Mouse (Mus musculus) Patski (cell line): ENCODE measurements at regions not wholly inside any gene's neighbourhood (a gene's known extent, or its start where the extent isn't known, plus 50 kb on each side); places are given as distances from the start of the nearest gene placed in this dataset.

ENCODE experiments used
- ATAC-seq: fragments of 100-300 bp; one replicate; pipeline ENCODE4 v1.8.0; 2021
- CTCF ChIA-PET: fragments of 350-600 bp; sonication (Branson Sonifier 250); formaldehyde crosslinking; loops from one replicate; lab custom pipeline; 2022; ENCODE audit warnings: inconsistent platforms; lab: Charles Lee
- POLR2A ChIA-PET: fragments of 350-600 bp; sonication (Branson Sonifier 250); formaldehyde crosslinking; loops from one replicate; lab custom pipeline; 2022; ENCODE audit warnings: antibody characterized with exemption, inconsistent platforms; lab: Charles Lee
- DNase-seq: peaks from one replicate; pipeline ENCODE4 v3.0.0-alpha.2; 2011; ENCODE audit warnings: low read depth, low spot score
- H3K27me3 ChIP-seq: fragments of 371-371 bp; one replicate; pipeline ENCODE4 v1.5.1; 2021
- CTCF ChIP-seq: fragments of 100-300 bp; IDR thresholded peaks from one replicate; pipeline ENCODE4 v1.5.1; 2021
- in situ Hi-C: fragments of 300-500 bp; cut with MboI; formaldehyde crosslinking; loops from 3 replicates; pipeline ENCODE4 v1.11.1; 2018; ENCODE audit warnings: low pct_unique_long_range_greater_than_20kb, mixed read lengths

DNA sequence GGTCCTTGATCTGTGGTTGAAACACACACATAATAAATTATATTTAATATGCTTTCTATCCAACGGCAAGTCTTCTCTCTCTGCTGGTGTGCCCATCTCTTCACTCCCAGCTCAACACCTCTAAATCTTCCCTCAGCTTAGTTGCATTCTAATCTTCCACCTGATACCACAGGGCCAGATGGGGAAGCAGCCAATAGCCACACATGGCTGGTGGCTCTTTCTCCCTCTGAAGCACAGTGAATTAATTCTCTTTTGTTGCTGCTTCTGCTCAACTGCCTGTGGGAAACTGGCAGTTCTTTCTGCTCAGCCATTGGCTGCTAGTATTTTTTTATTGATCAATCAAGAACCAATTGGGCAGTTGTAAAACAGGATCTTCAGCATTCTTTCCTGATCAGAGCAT, 750.0 kb downstream of the Serpinb8 start:
- in situ Hi-C loops, result no loop called here
- no peak for DNase-seq

DNA sequence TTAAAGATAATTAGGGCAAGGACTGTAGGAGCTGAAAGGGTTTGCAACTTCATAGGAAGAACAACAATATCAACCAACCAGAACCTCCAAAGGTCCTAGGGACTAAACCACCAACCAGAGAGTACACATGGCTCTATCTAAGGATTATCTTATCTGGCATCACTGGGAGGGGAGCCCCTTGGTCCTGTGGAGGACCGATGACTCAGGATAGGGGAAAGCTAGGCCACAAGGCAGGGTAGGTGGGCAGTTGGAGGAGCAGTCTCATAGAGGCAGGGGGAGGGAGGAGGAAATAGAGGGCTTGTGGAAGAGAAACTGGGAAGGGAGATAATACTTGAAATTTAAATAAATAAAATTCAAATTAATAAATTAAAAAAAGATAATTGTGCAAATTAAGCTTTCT, 751.5 kb downstream of the Serpinb8 start:
- POLR2A ChIA-PET, result no interaction called here
- in situ Hi-C loops, result no loop called here
- DNase-seq, result no peak

More for the DNA sequence above, 750.0 kb downstream of the Serpinb8 start:
- TF ChIP-seq CTCF, result no peak
- H3K27me3 ChIP-seq, result no peaks in the 10 kb centered on the region
- ATAC-seq, result no peak
- CTCF ChIA-PET, result no interaction called here
- POLR2A ChIA-PET, result interaction anchor here (1.3 kb wide), 1 partner anchor 9 kb away, joined by 3 read pairs; no protein-coding TSS in a partner anchor

DNA sequence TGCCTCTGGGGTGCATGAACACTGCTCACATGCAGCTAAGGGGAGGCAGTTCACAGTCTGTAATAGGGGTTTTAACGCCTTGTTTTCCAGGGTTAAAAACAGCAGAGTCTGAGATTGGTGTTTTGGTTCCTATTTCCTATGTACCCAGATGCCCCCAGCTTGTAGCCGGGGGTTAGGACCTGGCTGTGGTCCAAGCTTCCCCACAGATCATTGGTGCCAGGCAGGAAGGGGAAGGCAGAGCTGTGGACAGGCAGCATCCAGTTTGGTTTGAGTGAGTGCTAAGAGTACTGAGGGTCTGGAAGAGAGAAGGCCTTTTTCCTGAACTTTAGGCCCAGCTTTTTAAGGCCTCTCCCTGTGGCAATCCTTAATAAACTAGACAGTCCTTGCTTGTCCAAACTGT, 774.0 kb downstream of the Serpinb8 start:
- no peak for ATAC-seq
- POLR2A ChIA-PET, result no interaction called here
- in situ Hi-C loops, result no loop called here

More for the DNA sequence above, 751.5 kb downstream of the Serpinb8 start:
- H3K27me3 ChIP-seq, result no peaks in the 10 kb centered on the region
- no peak for ATAC-seq
- CTCF ChIA-PET, result interaction anchor here (0.7 kb wide), 1 partner anchor 11 kb away, joined by 3 read pairs; no protein-coding TSS in a partner anchor
- TF ChIP-seq CTCF, result no peak

DNA sequence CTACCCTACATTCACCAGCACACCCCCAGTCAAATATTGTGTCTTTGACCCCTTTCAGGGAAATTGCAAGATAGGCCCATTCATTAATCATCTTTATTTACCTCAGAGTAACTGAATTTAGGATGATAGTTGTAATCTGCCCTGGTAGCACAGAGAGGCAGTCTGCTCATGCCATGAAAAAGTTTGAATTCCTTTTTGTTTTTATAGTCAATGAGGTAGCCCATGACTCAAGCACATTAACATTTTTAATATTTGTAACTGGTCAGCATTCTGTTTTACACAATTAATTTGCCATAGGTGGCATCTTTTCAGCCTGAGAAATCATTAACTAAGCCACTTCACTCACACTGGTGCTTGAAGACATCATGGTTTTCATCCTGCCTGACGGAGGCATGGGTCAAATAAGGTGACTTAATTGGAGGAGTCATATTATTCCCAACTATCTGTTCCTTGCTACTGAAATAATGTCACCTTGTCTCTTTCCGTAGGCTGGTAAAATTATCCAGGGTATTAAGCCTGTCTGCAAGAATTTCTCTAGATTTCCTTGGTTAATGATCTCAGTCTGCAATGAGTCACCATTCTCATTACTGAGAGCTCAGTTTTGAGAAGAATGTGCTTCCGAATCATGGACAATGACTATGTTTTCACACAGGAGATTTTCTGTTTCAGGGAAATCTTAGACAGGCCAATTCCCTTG, 780.2 kb downstream of the Serpinb8 start:
- DNase-seq (peak; percentile 95), ATAC-seq (peak; percentile 96)
- no peaks in the 10 kb centered on the region for H3K27me3 ChIP-seq
- TF ChIP-seq CTCF, result no peak
- ChIA-PET POLR2A (no interaction called here), CTCF (no interaction called here)
- in situ Hi-C loops, result loop anchor here (5.0 to 10.0 kb wide), 2 partner anchors 455 to 728 kb away; no protein-coding TSS in a partner anchor

More for the DNA sequence above, 774.0 kb downstream of the Serpinb8 start:
- no peaks in the 10 kb centered on the region for H3K27me3 ChIP-seq
- CTCF ChIA-PET, result interaction anchor here (0.8 to 1.4 kb wide), 3 partner anchors 16 to 721 kb away, joined by 3 to 4 read pairs (median 3); no protein-coding TSS in a partner anchor
- no peak for TF ChIP-seq CTCF
- no peak for DNase-seq

DNA sequence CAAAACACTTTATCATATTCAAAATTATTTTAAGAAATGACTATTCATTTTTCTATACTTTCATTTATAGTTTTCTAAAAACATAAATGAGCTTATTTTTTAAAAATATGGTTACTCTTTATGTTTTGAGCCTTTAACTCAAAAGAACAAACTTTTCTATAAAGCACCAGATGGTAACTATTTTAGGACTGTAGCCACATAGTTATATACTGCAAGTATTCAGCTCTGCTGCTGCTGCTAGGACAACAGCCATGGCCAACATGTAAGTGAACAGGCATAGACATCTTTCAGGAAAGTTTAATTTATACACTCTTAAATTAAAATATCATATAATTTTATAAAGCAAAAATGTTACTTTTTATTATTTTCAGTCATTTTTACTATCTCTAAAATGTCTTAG, 800.1 kb downstream of the Serpinb8 start:
- ATAC-seq (no peak), DNase-seq (no peak)
- no peaks in the 10 kb centered on the region for H3K27me3 ChIP-seq
- no peak for TF ChIP-seq CTCF
- POLR2A ChIA-PET, result no interaction called here
- CTCF ChIA-PET, result no interaction called here
- in situ Hi-C loops, result no loop called here

DNA sequence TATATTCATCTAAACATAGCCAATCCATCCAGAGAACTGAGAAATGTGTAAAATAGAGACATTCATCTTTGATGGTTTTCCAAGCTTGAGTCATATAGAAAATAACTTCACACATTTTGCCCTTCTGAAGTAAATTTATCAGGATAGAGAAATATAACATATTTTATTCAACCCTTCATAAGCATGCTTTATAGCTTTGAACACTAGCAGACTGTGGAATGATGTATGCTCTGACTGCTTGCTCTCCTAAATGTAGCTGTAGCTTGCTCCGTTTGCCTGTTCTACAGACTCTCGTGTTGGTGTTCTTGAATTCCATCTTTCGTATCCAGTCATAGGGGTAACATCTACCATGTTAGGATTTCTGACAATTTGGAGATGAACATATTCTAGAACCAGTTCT, 800.7 kb downstream of the Serpinb8 start:
- CTCF ChIA-PET, result no interaction called here
- DNase-seq (no peak), ATAC-seq (no peak)
- no peaks in the 10 kb centered on the region for H3K27me3 ChIP-seq
- in situ Hi-C loops, result no loop called here
- no peak for TF ChIP-seq CTCF
- POLR2A ChIA-PET, result no interaction called here

DNA sequence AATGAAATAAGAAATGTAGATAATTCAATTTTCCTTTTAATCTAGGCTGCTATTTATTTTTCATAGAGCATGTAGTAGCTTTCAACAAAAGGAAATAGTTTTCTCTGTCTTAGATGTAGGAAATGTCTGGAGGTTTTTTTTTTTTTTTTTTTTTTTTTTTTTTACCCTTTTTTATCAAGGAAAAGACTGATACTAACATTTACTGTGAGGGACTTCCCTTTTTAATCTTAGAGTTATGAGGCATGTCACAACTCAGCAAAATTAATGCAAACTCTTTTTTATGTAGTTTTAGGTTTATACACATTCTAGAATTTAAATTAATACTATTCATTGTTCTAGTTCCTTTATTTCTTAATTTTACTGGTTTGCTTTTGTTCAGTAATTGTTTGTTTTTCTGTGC, 850.0 kb downstream of the Serpinb8 start:
- DNase-seq (no peak), ATAC-seq (no peak)
- in situ Hi-C loops, result no loop called here
- ChIA-PET CTCF (interaction anchor here (0.8 kb wide), 1 partner anchor 857 kb away, joined by 3 read pairs; no protein-coding TSS in a partner anchor), POLR2A (interaction anchor here (0.7 kb wide), 1 partner anchor 44 kb away, joined by 3 read pairs; no protein-coding TSS in a partner anchor)
- TF ChIP-seq CTCF, result no peak
- no peaks in the 10 kb centered on the region for H3K27me3 ChIP-seq

DNA sequence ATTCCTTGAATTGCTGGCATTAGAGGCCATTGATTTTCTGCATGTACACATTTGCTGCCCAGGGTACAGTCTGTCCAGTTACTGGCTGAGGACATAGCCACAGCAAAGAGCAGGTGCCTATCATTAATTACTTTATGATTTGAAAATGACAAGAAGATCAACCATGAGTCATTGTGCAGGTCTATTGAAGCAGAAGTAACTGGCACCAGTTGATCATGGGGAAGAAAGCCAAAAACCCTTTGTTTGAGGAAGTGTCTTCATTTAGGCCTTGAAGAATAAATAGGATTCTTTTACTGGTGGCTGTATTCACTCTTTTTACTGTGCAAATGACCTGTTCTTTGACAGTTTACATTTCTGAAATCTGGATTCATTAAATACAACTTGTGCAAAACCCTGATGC, 863.0 kb downstream of the Serpinb8 start:
- ATAC-seq, result no peak
- in situ Hi-C loops, result no loop called here

DNA sequence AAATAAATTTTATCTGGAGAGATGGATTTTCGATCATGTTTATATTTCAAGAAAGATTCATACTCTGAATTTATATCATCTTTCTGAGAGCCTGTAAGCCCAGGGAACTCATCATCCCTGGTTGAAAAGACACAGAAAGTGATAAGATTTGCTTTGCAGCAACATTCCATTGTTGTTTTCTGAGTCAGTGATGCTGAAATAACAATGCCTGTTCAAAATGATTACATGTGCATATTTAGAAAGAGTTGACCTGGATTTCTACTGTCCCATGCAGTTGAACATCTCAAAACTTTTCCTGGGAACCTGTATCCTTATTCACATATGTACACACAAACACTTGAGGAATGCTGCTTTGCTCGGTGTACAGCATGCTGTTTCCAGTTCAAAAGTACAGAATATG, 882.2 kb downstream of the Serpinb8 start:
- TF ChIP-seq CTCF, result no peak
- no peaks in the 10 kb centered on the region for H3K27me3 ChIP-seq
- no peak for DNase-seq
- in situ Hi-C loops, result no loop called here
- CTCF ChIA-PET, result no interaction called here
- ATAC-seq, result no peak
- POLR2A ChIA-PET, result no interaction called here

More for the DNA sequence above, 863.0 kb downstream of the Serpinb8 start:
- H3K27me3 ChIP-seq, result no peaks in the 10 kb centered on the region
- no peak for TF ChIP-seq CTCF
- DNase-seq, result no peak
- CTCF ChIA-PET, result no interaction called here
- POLR2A ChIA-PET, result no interaction called here

DNA sequence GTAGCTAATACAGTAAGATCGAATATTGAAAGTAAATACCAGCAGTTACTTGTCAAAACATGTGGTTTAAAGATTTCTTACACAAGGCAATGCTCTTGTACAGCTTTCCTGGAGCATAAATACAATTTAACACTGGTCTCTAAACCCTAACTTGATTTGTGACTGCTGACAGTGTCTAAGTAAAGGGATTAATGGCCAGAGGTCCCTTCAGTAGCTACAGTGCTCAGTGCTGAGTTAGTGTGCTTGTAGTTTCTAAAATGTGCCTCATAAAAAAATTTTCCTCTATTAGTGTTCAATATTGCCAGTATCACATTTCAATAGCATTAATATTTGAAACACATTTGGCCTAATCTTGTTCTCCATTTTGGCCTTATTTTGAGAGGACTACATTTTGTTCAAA, 909.0 kb downstream of the Serpinb8 start:
- in situ Hi-C loops, result no loop called here

DNA sequence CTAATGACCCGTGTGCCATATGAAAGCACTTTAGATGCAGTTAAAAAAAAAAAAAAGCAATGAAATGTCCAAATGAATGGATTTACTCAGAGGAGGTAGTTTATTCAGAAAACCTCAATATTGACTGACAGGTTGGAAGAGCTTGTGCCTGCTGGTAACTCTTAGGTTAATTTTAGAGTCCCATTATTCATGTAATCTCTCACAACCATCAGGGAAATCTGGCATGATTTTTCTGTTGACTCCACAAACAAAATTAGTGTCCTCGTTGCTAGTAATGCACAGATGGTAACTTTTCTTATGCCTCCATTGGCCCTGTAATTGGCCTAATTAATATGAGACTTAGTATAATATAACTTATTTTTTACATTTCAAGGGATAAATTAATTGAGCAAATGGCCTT, 937.6 kb downstream of the Serpinb8 start:
- in situ Hi-C loops, result no loop called here
- DNase-seq, result no peak
- no peaks in the 10 kb centered on the region for H3K27me3 ChIP-seq
- no peak for TF ChIP-seq CTCF
- ChIA-PET CTCF (no interaction called here), POLR2A (interaction anchor here (0.6 kb wide), 1 partner anchor 18 kb away, joined by 3 read pairs; no protein-coding TSS in a partner anchor)
- no peak for ATAC-seq

More for the DNA sequence above, 909.0 kb downstream of the Serpinb8 start:
- ChIA-PET POLR2A (no interaction called here), CTCF (no interaction called here)
- TF ChIP-seq CTCF, result no peak
- DNase-seq, result no peak
- ATAC-seq, result no peak
- no peaks in the 10 kb centered on the region for H3K27me3 ChIP-seq
